Mouse (Mus musculus) heart, adult 2 months (tissue): ENCODE measurements at regions not wholly inside any gene's neighbourhood (a gene's known extent, or its start where the extent isn't known, plus 50 kb on each side); places are given as distances from the start of the nearest gene placed in this dataset.

Experiments used
- CTCF ChIP-seq: fragments of 200-600 bp; IDR thresholded peaks from 2 replicates; pipeline ENCODE4 v1.8.1; 2022; ENCODE audit warnings: antibody characterized with exemption, mild to moderate bottlenecking, moderate library complexity
- POLR2A ChIP-seq: fragments of 200-500 bp; IDR thresholded peaks from 2 replicates; pipeline ENCODE4 v1.6.1; 2011; ENCODE audit warnings: mild to moderate bottlenecking, low read depth, low read length, control low read depth; ENCODE audit not compliant: insufficient read depth

- TF ChIP-seq POLR2A, result no peak
- no peak for TF ChIP-seq CTCF
Observed at GRCm38 (mm10) chr11:8247535-8247934, 416.8 kb downstream of the Tns3 start.
